Mouse (Mus musculus) cerebellum, adult 2 months (tissue): ENCODE results near the gene Acbd6. TPM values are rescaled to one million over a fixed set of nuclear protein-coding genes. Genes with fewer than 3 reads are reported as not detected.

Experiments
- DNase-seq, 2 experiments: peaks; one replicate each; pipeline ENCODE4 v3.0.0; 2021
- H3K27ac ChIP-seq: fragments of 200-500 bp; 2 replicates; pipeline ENCODE4 v1.5.1; 2012; ENCODE audit warnings: low read length, control low read depth, inconsistent platforms; ENCODE audit not compliant: insufficient read depth
- H3K27me3 ChIP-seq: fragments of 200-500 bp; 2 replicates; pipeline ENCODE4 v1.6.1; 2012; ENCODE audit warnings: inconsistent platforms, mild to moderate bottlenecking, low read length, moderate library complexity; ENCODE audit not compliant: control insufficient read depth, insufficient read depth
- H3K4me1 ChIP-seq: fragments of 200-500 bp; 2 replicates; pipeline ENCODE4 v1.6.1; 2011; ENCODE audit warnings: low read length; ENCODE audit not compliant: control insufficient read depth, insufficient read depth
- H3K4me3 ChIP-seq: fragments of 200-500 bp; replicated peaks from 2 replicates; pipeline ENCODE3; 2011; ENCODE audit warnings: mild to moderate bottlenecking, low read depth, low read length, control low read depth; ENCODE audit not compliant: insufficient read depth
- CTCF ChIP-seq: fragments of 200-500 bp; IDR thresholded peaks from 2 replicates; pipeline ENCODE4 v1.5.1; 2011; ENCODE audit warnings: low read depth, mild to moderate bottlenecking, control low read depth, low read length, moderate library complexity, borderline replicate concordance; ENCODE audit not compliant: insufficient read depth
- POLR2A ChIP-seq: fragments of 200-500 bp; IDR thresholded peaks from 2 replicates; pipeline ENCODE4 v1.6.1; 2011; ENCODE audit warnings: low read length, control low read depth, borderline replicate concordance; ENCODE audit not compliant: insufficient read depth
- WGBS: fragments of 180-500 bp; shearing (Covaris S2); methylation state at CpG from one replicate; pipeline ENCODE4 v1.1.7; 2018; 5-methylcytosine and 5-hydroxymethylcytosine counted together
- polyA plus RNA-seq: library from polyadenylated mRNA; depleted of rRNA; stranded (reverse); fragments of >200 nt; gene quantifications from 2 replicates; pipeline ENCODE4 v1.2.3, GENCODE M21; 2012

The Acbd6 gene
- polyA plus RNA-seq, 1 experiment, result 85.0 TPM

- DNase-seq, result no peak
Observed at GRCm38 (mm10) chr1:155700886-155701285, 143.0 kb downstream of the Acbd6 start.

GRCm38 (mm10) chr1:155703191-155703680 is 145.3 kb downstream of the Acbd6 start:
- H3K4me1 ChIP-seq, result peaks cover 2% of the 10 kb centered on the region
- no peaks in the 10 kb centered on the region for H3K27me3 ChIP-seq
- WGBS, result 91% methylated on average over 5 of the region's 5 CpGs
- no peak for TF ChIP-seq CTCF
- no peak for TF ChIP-seq POLR2A
- H3K4me3 ChIP-seq, result no peak overlapping the region
- H3K27ac ChIP-seq, result no peak overlapping the region
- DNase-seq, result no peak

More at GRCm38 (mm10) chr1:155700886-155701285, 143.0 kb downstream of the Acbd6 start:
- H3K27ac ChIP-seq, result no peak overlapping the region
- TF ChIP-seq CTCF (no peak), POLR2A (no peak)
- no peaks in the 10 kb centered on the region for H3K27me3 ChIP-seq
- H3K4me3 ChIP-seq, result no peak overlapping the region
- peaks cover 4% of the 10 kb centered on the region for H3K4me1 ChIP-seq

- 25% methylated on average over 5 of the region's 5 CpGs for WGBS
- TF ChIP-seq POLR2A (no peak), CTCF (no peak)
- no peak overlapping the region for H3K27ac ChIP-seq
- no peaks in the 10 kb centered on the region for H3K27me3 ChIP-seq
- no peaks in the 10 kb centered on the region for H3K4me1 ChIP-seq
- no peak overlapping the region for H3K4me3 ChIP-seq
- no peak for DNase-seq
Observed at GRCm38 (mm10) chr1:155704182-155704581, 146.3 kb downstream of the Acbd6 start.

- no peaks in the 10 kb centered on the region for H3K4me1 ChIP-seq
- 66% methylated on average over 2 of the region's 2 CpGs for WGBS
- DNase-seq, result no peak
- no peak overlapping the region for H3K27ac ChIP-seq
- TF ChIP-seq CTCF (no peak), POLR2A (no peak)
- no peak overlapping the region for H3K4me3 ChIP-seq
- no peaks in the 10 kb centered on the region for H3K27me3 ChIP-seq
Observed at GRCm38 (mm10) chr1:155713306-155713705, 155.4 kb downstream of the Acbd6 start.

GRCm38 (mm10) chr1:155715366-155715765 is 157.4 kb downstream of the Acbd6 start:
- Histone ChIP-seq H3K27me3 (no peaks in the 10 kb centered on the region), H3K4me1 (no peaks in the 10 kb centered on the region), H3K27ac (no peak overlapping the region), H3K4me3 (no peak overlapping the region)
- TF ChIP-seq CTCF, result no peak
- no peak for TF ChIP-seq POLR2A
- no peak for DNase-seq

- no peak for DNase-seq
- Histone ChIP-seq H3K4me1 (no peaks in the 10 kb centered on the region), H3K27me3 (no peaks in the 10 kb centered on the region; the same call in 1 of the 2 replicates), H3K27ac (no peak overlapping the region), H3K4me3 (no peak overlapping the region)
- 93% methylated on average over 12 of the region's 12 CpGs for WGBS
- no peak for TF ChIP-seq CTCF
Observed at GRCm38 (mm10) chr1:155717301-155717700, 159.4 kb downstream of the Acbd6 start.

GRCm38 (mm10) chr1:155718851-155719250 is 160.9 kb downstream of the Acbd6 start:
- WGBS, result 71% methylated on average over 3 of the region's 3 CpGs
- TF ChIP-seq CTCF (no peak), POLR2A (no peak)
- Histone ChIP-seq H3K4me3 (no peak overlapping the region), H3K27me3 (no peaks in the 10 kb centered on the region; the same call in 1 of the 2 replicates), H3K27ac (no peak overlapping the region), H3K4me1 (no peaks in the 10 kb centered on the region)
- no peak for DNase-seq

GRCm38 (mm10) chr1:155720006-155720405 is 162.1 kb downstream of the Acbd6 start:
- Histone ChIP-seq H3K4me3 (no peak overlapping the region), H3K27me3 (no peaks in the 10 kb centered on the region; the same call in 1 of the 2 replicates), H3K27ac (no peak overlapping the region), H3K4me1 (no peaks in the 10 kb centered on the region)
- TF ChIP-seq POLR2A (no peak), CTCF (no peak)
- 43% methylated on average over 5 of the region's 5 CpGs for WGBS
- no peak for DNase-seq

GRCm38 (mm10) chr1:155721443-155721842 is 163.5 kb downstream of the Acbd6 start:
- DNase-seq, result peak in 1 of 2 experiments; percentile 60

More at GRCm38 (mm10) chr1:155721443-155721842, 163.5 kb downstream of the Acbd6 start:
- TF ChIP-seq POLR2A, result no peak
- peak; percentile 53; the same call in 1 of the 2 replicates for TF ChIP-seq CTCF
- H3K4me1 ChIP-seq, result no peaks in the 10 kb centered on the region
- H3K27me3 ChIP-seq, result no peaks in the 10 kb centered on the region; the same call in 1 of the 2 replicates
- no peak overlapping the region for H3K27ac ChIP-seq
- H3K4me3 ChIP-seq, result no peak overlapping the region
- WGBS, result 22% methylated on average over 8 of the region's 8 CpGs
